Mouse (Mus musculus) left cerebral cortex, postnatal 14 days (tissue): ENCODE results near the gene Olfr1178. TPM values are rescaled to one million over a fixed set of nuclear protein-coding genes. Genes with fewer than 3 reads are reported as not detected.
A peak's percentile ranks its signal among the peaks of the same experiment; 100 is the strongest.

ENCODE experiments used
- DNase-seq, 2 experiments: peaks; one replicate each; pipeline ENCODE4 v3.0.0; 2021 to 2022; ENCODE audit warnings: low spot score in 2 of 2, mixed read lengths in 1 of 2
- intact Hi-C: fragments of 180-260 bp; cut with DNase I; formaldehyde crosslinking; loops from one replicate; pipeline ENCODE4 v1.15.1; 2025
- long read RNA-seq, 2 experiments: library from polyadenylated mRNA; stranded (forward); transcript quantifications; one replicate each; pipeline ENCODE4 v2.0.0; 2021
- total RNA-seq, 2 experiments: library from RNA; stranded (reverse); gene quantifications; 2 replicates each; pipeline ENCODE4 v1.2.3; 2021

The Olfr1178 gene
- not detected for total RNA-seq
- long read RNA-seq, experiment 1, result 0 reads
- long read RNA-seq, experiment 2, result 0 reads

- no peak for DNase-seq
- intact Hi-C loops, result no loop called here
These were observed at the start of gene Olfr1178 for GRCm38 (mm10) chr2:88386762-88387161. TSS of gene Olfr1178 (plus strand) at chr2:88387062.

- intact Hi-C loops, result no loop called here
- DNase-seq, result no peak
These were observed 40.5 kb upstream of the Olfr1178 start, which contains the start of gene Olfr1177-ps for GRCm38 (mm10) chr2:88346392-88346791. TSS of gene Olfr1177-ps (minus strand) at chr2:88346492.

- peak; percentile 6 to 22 for DNase-seq
- intact Hi-C loops, result no loop called here
These were observed 30.6 kb upstream of the Olfr1178 start for GRCm38 (mm10) chr2:88356304-88356703.

DNA sequence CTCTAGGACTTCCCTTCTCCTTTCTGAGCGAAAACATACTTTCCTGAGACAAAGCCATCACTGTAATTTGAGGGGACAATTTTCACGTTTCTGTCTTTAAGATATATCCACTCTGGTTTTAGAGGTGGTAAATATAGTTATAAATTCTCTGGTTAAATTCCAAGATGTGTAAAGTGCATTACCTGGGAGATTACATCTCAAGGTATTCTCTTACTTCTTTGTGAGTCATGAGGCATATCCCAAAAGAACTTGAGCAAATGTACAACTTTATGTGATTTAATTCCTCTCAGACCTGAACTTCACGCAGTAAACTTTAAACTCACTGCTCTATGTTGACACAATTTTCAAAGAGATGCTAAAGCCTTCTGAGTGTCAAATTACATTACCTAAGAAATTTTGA, 19.5 kb downstream of the Olfr1178 start, which contains the start of gene Olfr1179:
Olfr1179 (minus strand) TSS at position 101 of the 400 bp plus-strand sequence.
- no peak for DNase-seq
- intact Hi-C loops, result no loop called here

DNA sequence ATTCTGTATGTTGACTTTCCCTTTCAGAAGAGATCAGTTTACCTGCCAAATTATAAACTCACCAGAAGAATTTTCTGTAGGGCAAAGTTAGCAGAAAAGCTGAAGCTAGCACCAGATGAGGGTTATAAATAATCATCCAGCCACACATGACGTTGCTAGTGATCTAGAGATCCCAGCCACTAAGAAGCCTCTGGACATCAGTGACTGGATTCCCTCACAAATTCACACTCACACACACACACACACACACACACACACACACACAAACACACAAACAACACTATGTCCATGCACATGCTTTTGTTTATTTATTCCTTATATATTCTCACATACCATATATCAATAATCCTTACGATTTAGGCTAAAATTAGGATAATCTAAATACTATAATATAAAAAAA, 32.2 kb downstream of the Olfr1178 start, which contains the start of gene Olfr1180:
Olfr1180 (minus strand) TSS at position 101 of the 400 bp plus-strand sequence.
- DNase-seq, result no peak
- intact Hi-C loops, result no loop called here

DNA sequence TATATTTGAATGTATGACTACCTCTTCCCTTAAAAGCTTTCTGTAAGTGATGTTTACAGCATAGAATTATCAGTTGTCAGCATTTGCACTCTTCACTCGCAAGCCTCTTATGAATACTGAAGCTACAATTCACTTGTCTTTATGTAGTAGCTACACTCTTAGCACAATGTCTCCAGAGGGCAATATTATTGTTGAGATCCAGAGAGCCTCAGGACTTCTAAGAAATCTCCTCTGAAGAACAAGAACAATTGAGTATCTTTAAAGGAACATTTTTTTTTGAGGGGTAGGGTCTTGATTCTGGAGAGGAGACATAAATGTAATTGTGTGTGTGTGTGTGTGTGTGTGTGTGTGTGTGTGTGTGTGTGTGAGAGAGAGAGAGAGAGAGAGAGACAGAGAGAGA, 39.2 kb downstream of the Olfr1178 start, which contains the start of gene Olfr1181:
Olfr1181 (minus strand) TSS at position 101 of the 400 bp plus-strand sequence.
- intact Hi-C loops, result no loop called here
- no peak for DNase-seq

- DNase-seq, result no peak
- intact Hi-C loops, result no loop called here
These were observed 62.2 kb downstream of the Olfr1178 start, which contains the start of gene Gm13757 for GRCm38 (mm10) chr2:88449031-88449430. TSS of gene Gm13757 (minus strand) at chr2:88449131.

Other genes with a start within 250 kb of the Olfr1178 start
- not detected for gene Olfr1167, start 231.9 kb upstream of the Olfr1178 start, total RNA-seq
- gene Olfr1168, start 205.2 kb upstream of the Olfr1178 start, total RNA-seq, result not detected
- gene Olfr1170, start 158.7 kb upstream of the Olfr1178 start, total RNA-seq, result not detected
- gene Olfr1173, start 107.2 kb upstream of the Olfr1178 start, total RNA-seq, result not detected
- gene Olfr1174-ps, start 71.9 kb upstream of the Olfr1178 start, total RNA-seq, result not detected
- gene Olfr1175-ps, start 59.8 kb upstream of the Olfr1178 start, total RNA-seq, result not detected
- gene Olfr1176, start 50.3 kb upstream of the Olfr1178 start, total RNA-seq, result not detected
- not detected for gene Olfr1177-ps, start 40.6 kb upstream of the Olfr1178 start, total RNA-seq
- not detected for gene Olfr1179, start 19.4 kb downstream of the Olfr1178 start, total RNA-seq
- gene Olfr1180, start 32.1 kb downstream of the Olfr1178 start, total RNA-seq, result not detected
- not detected for gene Olfr1181, start 39.1 kb downstream of the Olfr1178 start, total RNA-seq
- not detected for gene Gm13757, start 62.1 kb downstream of the Olfr1178 start, total RNA-seq
- not detected for gene Olfr1183, start 67.8 kb downstream of the Olfr1178 start, total RNA-seq
- not detected for gene Olfr1184, start 96.5 kb downstream of the Olfr1178 start, total RNA-seq
- not detected for gene Olfr1185-ps1, start 106.3 kb downstream of the Olfr1178 start, total RNA-seq
- gene Olfr1186, start 131.5 kb downstream of the Olfr1178 start, total RNA-seq, result not detected
- not detected for gene Olfr1188, start 169.9 kb downstream of the Olfr1178 start, total RNA-seq
- gene Olfr1189, start 199.4 kb downstream of the Olfr1178 start, total RNA-seq, result not detected